Mouse (Mus musculus) stomach, embryonic 14.5 days (tissue): ENCODE results near the gene Ccr9. TPM values are rescaled to one million over a fixed set of nuclear protein-coding genes. Genes with fewer than 3 reads are reported as not detected.

ENCODE experiments used
- ATAC-seq: fragments of 200-750 bp; cut with Nextera tagmentation; 2 replicates; pipeline ENCODE4 v1.8.0; 2017; ENCODE audit warnings: low read depth, moderate TSS enrichment; ENCODE audit not compliant: insufficient number of reproducible peaks, insufficient read depth, low FRiP score
- H3K27ac ChIP-seq: fragments of 300-500 bp; sonication (generic); 2 replicates; pipeline ENCODE4 v1.5.1; 2014; ENCODE audit warnings: mild to moderate bottlenecking, low read length, moderate library complexity, mixed read lengths
- H3K27me3 ChIP-seq: fragments of 300-500 bp; sonication (generic); 2 replicates; pipeline ENCODE4 v1.6.1; 2014; ENCODE audit warnings: low read length, control low read depth, mixed read lengths; ENCODE audit not compliant: control insufficient read depth, insufficient read depth
- H3K36me3 ChIP-seq: fragments of 300-500 bp; sonication (generic); 2 replicates; pipeline ENCODE4 v1.6.1; 2014; ENCODE audit warnings: mild to moderate bottlenecking, control low read depth, low read length, moderate library complexity, mixed read lengths; ENCODE audit not compliant: control insufficient read depth, insufficient read depth
- H3K4me1 ChIP-seq: fragments of 300-500 bp; sonication (generic); 2 replicates; pipeline ENCODE4 v1.6.1; 2014; ENCODE audit warnings: low read length, control low read depth, mixed read lengths; ENCODE audit not compliant: control insufficient read depth, insufficient read depth
- H3K4me2 ChIP-seq: fragments of 300-500 bp; sonication (generic); replicated peaks from 2 replicates; pipeline ENCODE4 v1.6.1; 2014; ENCODE audit warnings: low read depth, low read length, control low read depth
- H3K4me3 ChIP-seq: fragments of 300-500 bp; sonication (generic); 2 replicates; pipeline ENCODE4 v1.5.1; 2014; ENCODE audit warnings: low read depth, low read length, control low read depth
- H3K9ac ChIP-seq: fragments of 300-500 bp; sonication (generic); replicated peaks from 2 replicates; pipeline ENCODE4 v1.6.1; 2014; ENCODE audit warnings: low read depth, mild to moderate bottlenecking, control low read depth, low read length, moderate library complexity, mixed read lengths
- H3K9me3 ChIP-seq: fragments of 300-500 bp; sonication (generic); 2 replicates; pipeline ENCODE4 v1.6.1; 2016; ENCODE audit warnings: low read depth, low read length, control low read depth; ENCODE audit not compliant: control insufficient read depth
- whole genome bisulfite sequencing: fragments of 180-500 bp; shearing (Covaris S2); extraction: QIAGEN DNeasy Blood & Tissue Kit; methylation state at CpG from one replicate; pipeline ENCODE4 v1.1.7; 2014; 5-methylcytosine and 5-hydroxymethylcytosine counted together
- polyA plus RNA-seq: library from polyadenylated mRNA; unstranded; fragments of >200 nt; fragmentation: Nextera tagmentation; extraction: Ambion mirVana; gene quantifications from 2 replicates; pipeline ENCODE4 v1.2.1, GENCODE M21; 2014

Ccr9 gene
- 0.26 and 0.32 TPM in 2 replicates for polyA plus RNA-seq

GRCm38 (mm10) chr9:123678327-123679105, at the start of gene Ccr9, which contains the start of gene Slc6a20a:
TSS of gene Ccr9 (plus strand) at chr9:123678439.
TSS of gene Slc6a20a (minus strand) at chr9:123678885.
- WGBS, result under 1% methylated on average over 73 of the region's 73 CpGs

GRCm38 (mm10) chr9:123631666-123632065, 46.6 kb upstream of the Ccr9 start:
- no peak overlapping the region for H3K27ac ChIP-seq
- ATAC-seq, result no peak
- no peaks in the 10 kb centered on the region for H3K9me3 ChIP-seq
- H3K9ac ChIP-seq, result no peak overlapping the region
- no peaks in the 10 kb centered on the region for H3K27me3 ChIP-seq
- H3K4me2 ChIP-seq, result no peak overlapping the region
- 73% methylated on average over 3 of the region's 3 CpGs for WGBS
- H3K36me3 ChIP-seq, result no peaks in the 10 kb centered on the region
- H3K4me3 ChIP-seq, result no peak overlapping the region
- no peaks in the 10 kb centered on the region for H3K4me1 ChIP-seq

More at GRCm38 (mm10) chr9:123678327-123679105, at the start of gene Ccr9, which contains the start of gene Slc6a20a:
- peak within 1 kb of the TSS; percentile 37 for H3K4me3 ChIP-seq
- ATAC-seq, result peak; percentile 87
- H3K9ac ChIP-seq, result no peak within 1 kb of the TSS; the same call in 1 of the 2 replicates
- H3K9me3 ChIP-seq, result no peaks in the 10 kb centered on the region
- no peaks in the 10 kb centered on the region for H3K4me1 ChIP-seq
- H3K27ac ChIP-seq, result no peak within 1 kb of the TSS
- peak within 1 kb of the TSS; percentile 75 for H3K4me2 ChIP-seq
- H3K36me3 ChIP-seq, result no peaks in the 10 kb centered on the region
- H3K27me3 ChIP-seq, result peaks cover 12% of the 10 kb centered on the region

GRCm38 (mm10) chr9:123632281-123632680, 46.0 kb upstream of the Ccr9 start, which contains the start of gene Slc6a20b:
TSS of gene Slc6a20b (minus strand) at chr9:123632565.
- no peaks in the 10 kb centered on the region for H3K9me3 ChIP-seq
- no peak for ATAC-seq
- no peak within 1 kb of the TSS for H3K4me3 ChIP-seq
- WGBS, result 73% methylated on average over 6 of the region's 6 CpGs
- H3K36me3 ChIP-seq, result no peaks in the 10 kb centered on the region
- no peaks in the 10 kb centered on the region for H3K27me3 ChIP-seq
- no peaks in the 10 kb centered on the region for H3K4me1 ChIP-seq
- H3K27ac ChIP-seq, result no peak within 1 kb of the TSS
- H3K4me2 ChIP-seq, result no peak within 1 kb of the TSS
- no peak within 1 kb of the TSS for H3K9ac ChIP-seq

- H3K4me3 ChIP-seq, result no peak overlapping the region
- no peak for ATAC-seq
- no peaks in the 10 kb centered on the region for H3K9me3 ChIP-seq
- H3K9ac ChIP-seq, result no peak overlapping the region
- H3K27ac ChIP-seq, result no peak overlapping the region
- no peak overlapping the region for H3K4me2 ChIP-seq
- no peaks in the 10 kb centered on the region for H3K36me3 ChIP-seq
- WGBS, result 76% methylated on average over 3 of the region's 3 CpGs
- H3K27me3 ChIP-seq, result no peaks in the 10 kb centered on the region
- no peaks in the 10 kb centered on the region for H3K4me1 ChIP-seq
Observed at GRCm38 (mm10) chr9:123632993-123633392, 45.2 kb upstream of the Ccr9 start.

- Histone ChIP-seq H3K36me3 (no peaks in the 10 kb centered on the region), H3K27me3 (no peaks in the 10 kb centered on the region), H3K27ac (no peak overlapping the region), H3K9ac (no peak overlapping the region), H3K4me2 (no peak overlapping the region), H3K4me3 (no peak overlapping the region), H3K9me3 (no peaks in the 10 kb centered on the region), H3K4me1 (no peaks in the 10 kb centered on the region)
- 68% methylated on average over 5 of the region's 5 CpGs for WGBS
- no peak for ATAC-seq
Observed at GRCm38 (mm10) chr9:123636771-123637170, 41.5 kb upstream of the Ccr9 start.

GRCm38 (mm10) chr9:123638231-123638630, 40.0 kb upstream of the Ccr9 start:
- no peak overlapping the region for H3K9ac ChIP-seq
- no peak overlapping the region for H3K27ac ChIP-seq
- H3K27me3 ChIP-seq, result no peaks in the 10 kb centered on the region
- no peaks in the 10 kb centered on the region for H3K9me3 ChIP-seq
- ATAC-seq, result no peak
- no peak overlapping the region for H3K4me3 ChIP-seq
- H3K36me3 ChIP-seq, result no peaks in the 10 kb centered on the region
- no peak overlapping the region for H3K4me2 ChIP-seq
- H3K4me1 ChIP-seq, result no peaks in the 10 kb centered on the region

- Histone ChIP-seq H3K27me3 (no peaks in the 10 kb centered on the region), H3K36me3 (no peaks in the 10 kb centered on the region), H3K4me3 (no peak overlapping the region), H3K9ac (no peak overlapping the region), H3K4me2 (no peak overlapping the region), H3K27ac (no peak overlapping the region), H3K4me1 (no peaks in the 10 kb centered on the region), H3K9me3 (no peaks in the 10 kb centered on the region)
- 0 out of 2 replicates have a peak, but pooled peaks have one; percentile 2 for ATAC-seq
- WGBS, result 71% methylated on average over 1 of the region's 1 CpGs
Observed at GRCm38 (mm10) chr9:123638668-123639089, 39.6 kb upstream of the Ccr9 start.

GRCm38 (mm10) chr9:123640106-123640505, 38.1 kb upstream of the Ccr9 start:
- ATAC-seq, result no peak
- H3K27me3 ChIP-seq, result no peaks in the 10 kb centered on the region
- no peak overlapping the region for H3K27ac ChIP-seq
- H3K4me2 ChIP-seq, result no peak overlapping the region
- no peaks in the 10 kb centered on the region for H3K9me3 ChIP-seq
- H3K9ac ChIP-seq, result no peak overlapping the region
- WGBS, result 70% methylated on average over 1 of the region's 1 CpGs
- H3K36me3 ChIP-seq, result no peaks in the 10 kb centered on the region
- H3K4me1 ChIP-seq, result no peaks in the 10 kb centered on the region
- no peak overlapping the region for H3K4me3 ChIP-seq
